Mouse (Mus musculus) heart, embryonic 12.5 days (tissue): ENCODE measurements around the gene Sel1l3. TPM values are rescaled to one million over a fixed set of nuclear protein-coding genes. Genes with fewer than 3 reads are reported as not detected.

Experiments used
- ATAC-seq: fragments of 200-750 bp; cut with Nextera tagmentation; 2 replicates; pipeline ENCODE4 v1.8.0; 2017; ENCODE audit warnings: moderate TSS enrichment, moderate library complexity; ENCODE audit not compliant: insufficient number of reproducible peaks, low FRiP score
- H3K27ac ChIP-seq: fragments of 300-500 bp; sonication (generic); 2 replicates; pipeline ENCODE4 v1.5.1; 2016; ENCODE audit warnings: mild to moderate bottlenecking, moderate library complexity; ENCODE audit not compliant: poor library complexity, severe bottlenecking
- H3K27me3 ChIP-seq: fragments of 300-500 bp; sonication (generic); replicated peaks from 2 replicates; pipeline ENCODE4 v1.6.1; 2016; ENCODE audit warnings: mild to moderate bottlenecking, moderate library complexity
- H3K36me3 ChIP-seq: fragments of 300-500 bp; sonication (generic); 2 replicates; pipeline ENCODE4 v1.6.1; 2016; ENCODE audit warnings: mild to moderate bottlenecking, moderate library complexity
- H3K4me1 ChIP-seq: fragments of 300-500 bp; sonication (generic); replicated peaks from 2 replicates; pipeline ENCODE4 v1.6.1; 2016; ENCODE audit warnings: mild to moderate bottlenecking
- H3K4me2 ChIP-seq: fragments of 300-500 bp; sonication (generic); 2 replicates; pipeline ENCODE4 v1.6.1; 2016; ENCODE audit warnings: mild to moderate bottlenecking, moderate library complexity
- H3K4me3 ChIP-seq: fragments of 300-500 bp; sonication (generic); 2 replicates; pipeline ENCODE4 v1.5.1; 2016; ENCODE audit warnings: mild to moderate bottlenecking
- H3K9ac ChIP-seq: fragments of 300-500 bp; sonication (generic); 2 replicates; pipeline ENCODE4 v1.6.1; 2016; ENCODE audit warnings: mild to moderate bottlenecking, moderate library complexity
- H3K9me3 ChIP-seq: fragments of 300-500 bp; sonication (generic); replicated peaks from 2 replicates; pipeline ENCODE4 v1.6.1; 2016; ENCODE audit warnings: mild to moderate bottlenecking, moderate library complexity
- whole genome bisulfite sequencing: fragments of 180-500 bp; shearing (Covaris S2); methylation state at CpG from one replicate; pipeline ENCODE4 v1.1.7; 2016; 5-methylcytosine and 5-hydroxymethylcytosine counted together
- polyA plus RNA-seq: library from polyadenylated mRNA; unstranded; fragments of >200 nt; fragmentation: Nextera tagmentation; extraction: Ambion mirVana; gene quantifications from 2 replicates; pipeline ENCODE4 v1.2.1, GENCODE M21; 2016

Gene Sel1l3
- polyA plus RNA-seq, 1 experiment from 2014 or later = 1.4 TPM

DNA sequence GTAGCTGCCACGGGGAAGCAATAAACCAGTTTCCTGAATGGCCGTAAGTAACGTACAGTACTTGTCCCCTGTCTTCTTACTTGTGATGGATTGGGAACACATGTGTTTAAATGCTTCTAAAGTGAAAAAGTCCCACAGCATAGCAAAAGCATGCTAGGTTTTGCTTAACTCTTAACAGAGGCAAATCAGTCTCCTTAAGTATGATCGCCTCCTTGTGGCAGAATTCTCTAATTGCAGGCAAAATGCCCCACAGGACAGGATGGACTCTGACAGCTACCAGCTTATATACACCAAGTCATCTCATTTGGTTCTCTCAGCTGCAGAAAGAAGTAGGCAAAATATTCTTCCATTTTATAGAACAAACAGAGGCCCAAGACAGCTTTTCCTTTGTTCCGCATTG is 100.8 kb downstream of the Sel1l3 start:
- no peak overlapping the region for H3K4me2 ChIP-seq
- H3K4me3 ChIP-seq = no peak overlapping the region
- H3K27me3 ChIP-seq = no peaks in the 10 kb centered on the region
- 89% methylated on average over 5 of the region's 5 CpGs for WGBS
- no peak for ATAC-seq
- no peak overlapping the region for H3K9ac ChIP-seq
- H3K36me3 ChIP-seq = no peaks in the 10 kb centered on the region
- H3K4me1 ChIP-seq = peaks cover 2% of the 10 kb centered on the region; the same call in 1 of the 2 replicates
- H3K27ac ChIP-seq = no peak overlapping the region
- H3K9me3 ChIP-seq = peaks cover 7% of the 10 kb centered on the region

GRCm38 (mm10) chr5:53111036-53111435 is 102.7 kb downstream of the Sel1l3 start:
- Histone ChIP-seq H3K27me3 (no peaks in the 10 kb centered on the region), H3K36me3 (no peaks in the 10 kb centered on the region), H3K27ac (no peak overlapping the region), H3K4me3 (no peak overlapping the region), H3K9me3 (peaks cover 7% of the 10 kb centered on the region), H3K9ac (no peak overlapping the region), H3K4me2 (no peak overlapping the region), H3K4me1 (peaks cover 2% of the 10 kb centered on the region; the same call in 1 of the 2 replicates)
- WGBS = 74% methylated on average over 5 of the region's 5 CpGs
- ATAC-seq = no peak

- ATAC-seq = no peak
- Histone ChIP-seq H3K4me2 (no peak overlapping the region), H3K4me1 (peaks cover 2% of the 10 kb centered on the region; the same call in 1 of the 2 replicates), H3K27ac (no peak overlapping the region), H3K4me3 (no peak overlapping the region), H3K9ac (no peak overlapping the region), H3K27me3 (no peaks in the 10 kb centered on the region), H3K36me3 (no peaks in the 10 kb centered on the region), H3K9me3 (peaks cover 7% of the 10 kb centered on the region)
- WGBS = 54% methylated on average over 4 of the region's 4 CpGs
Measured at GRCm38 (mm10) chr5:53110225-53110624, 103.5 kb downstream of the Sel1l3 start.

GRCm38 (mm10) chr5:53108668-53109067 is 105.1 kb downstream of the Sel1l3 start:
- Histone ChIP-seq H3K27me3 (no peaks in the 10 kb centered on the region), H3K9me3 (peaks cover 7% of the 10 kb centered on the region), H3K9ac (no peak overlapping the region), H3K36me3 (no peaks in the 10 kb centered on the region), H3K27ac (no peak overlapping the region), H3K4me1 (peaks cover 2% of the 10 kb centered on the region; the same call in 1 of the 2 replicates), H3K4me3 (no peak overlapping the region), H3K4me2 (no peak overlapping the region)
- ATAC-seq = no peak
- 73% methylated on average over 1 of the region's 1 CpGs for WGBS

DNA sequence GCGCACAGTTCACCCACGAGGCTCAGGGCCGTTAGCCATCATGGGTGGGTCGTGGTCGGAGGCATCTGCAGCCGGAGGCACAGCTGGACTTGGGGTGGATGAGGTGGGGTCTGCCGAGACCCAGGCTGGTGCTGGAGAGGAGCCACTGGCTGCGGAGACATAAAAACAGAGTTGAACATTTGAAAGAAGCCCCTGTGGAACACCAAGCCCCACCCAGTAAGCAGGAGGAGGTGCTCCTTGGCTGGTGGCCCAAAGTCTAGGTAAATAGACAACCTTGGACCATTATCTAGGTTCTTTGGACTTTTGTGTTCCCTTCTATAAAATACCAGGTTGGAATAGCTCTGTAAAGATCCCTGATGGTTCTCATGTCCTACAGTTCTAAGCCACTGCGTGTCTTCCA is 105.7 kb downstream of the Sel1l3 start:
- ATAC-seq = no peak
- Histone ChIP-seq H3K4me3 (no peak overlapping the region), H3K9me3 (peaks cover 4% of the 10 kb centered on the region), H3K27ac (no peak overlapping the region), H3K4me2 (no peak overlapping the region), H3K27me3 (no peaks in the 10 kb centered on the region), H3K36me3 (no peaks in the 10 kb centered on the region), H3K4me1 (peaks cover 2% of the 10 kb centered on the region; the same call in 1 of the 2 replicates), H3K9ac (no peak overlapping the region)
- WGBS = 78% methylated on average over 9 of the region's 9 CpGs

- H3K4me3 ChIP-seq = no peak overlapping the region
- H3K4me1 ChIP-seq = peaks cover 2% of the 10 kb centered on the region; the same call in 1 of the 2 replicates
- H3K27me3 ChIP-seq = no peaks in the 10 kb centered on the region
- no peaks in the 10 kb centered on the region for H3K9me3 ChIP-seq
- H3K4me2 ChIP-seq = no peak overlapping the region
- no peak overlapping the region for H3K9ac ChIP-seq
- no peak for ATAC-seq
- no peak overlapping the region for H3K27ac ChIP-seq
- WGBS = 38% methylated on average over 4 of the region's 4 CpGs
- H3K36me3 ChIP-seq = no peaks in the 10 kb centered on the region
Measured at GRCm38 (mm10) chr5:53106731-53107130, 107.0 kb downstream of the Sel1l3 start.

DNA sequence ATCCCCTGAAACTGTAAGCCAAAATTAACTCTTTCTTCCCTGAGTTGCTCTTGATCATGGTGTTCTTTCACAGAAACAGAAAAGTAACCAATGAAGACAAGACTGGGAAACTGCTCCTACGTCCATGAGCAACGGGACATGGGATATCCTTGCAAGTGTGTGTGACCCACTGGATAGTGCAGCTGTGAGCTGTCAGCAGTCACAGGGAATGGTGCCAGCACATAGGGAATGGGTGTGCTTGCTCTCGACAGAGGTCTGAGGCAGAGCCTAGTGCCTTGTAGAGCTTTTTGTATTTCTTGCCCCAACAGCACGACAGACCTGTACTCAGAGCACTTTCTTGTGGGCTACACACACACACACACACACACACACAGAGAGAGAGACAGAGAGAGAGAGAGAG is 107.6 kb downstream of the Sel1l3 start:
- no peak overlapping the region for H3K27ac ChIP-seq
- H3K4me3 ChIP-seq = no peak overlapping the region
- 62% methylated on average over 4 of the region's 4 CpGs for WGBS
- H3K36me3 ChIP-seq = no peaks in the 10 kb centered on the region
- no peaks in the 10 kb centered on the region for H3K9me3 ChIP-seq
- no peak for ATAC-seq
- H3K9ac ChIP-seq = no peak overlapping the region
- H3K4me2 ChIP-seq = no peak overlapping the region
- H3K4me1 ChIP-seq = no peaks in the 10 kb centered on the region; the same call in 1 of the 2 replicates
- H3K27me3 ChIP-seq = no peaks in the 10 kb centered on the region

DNA sequence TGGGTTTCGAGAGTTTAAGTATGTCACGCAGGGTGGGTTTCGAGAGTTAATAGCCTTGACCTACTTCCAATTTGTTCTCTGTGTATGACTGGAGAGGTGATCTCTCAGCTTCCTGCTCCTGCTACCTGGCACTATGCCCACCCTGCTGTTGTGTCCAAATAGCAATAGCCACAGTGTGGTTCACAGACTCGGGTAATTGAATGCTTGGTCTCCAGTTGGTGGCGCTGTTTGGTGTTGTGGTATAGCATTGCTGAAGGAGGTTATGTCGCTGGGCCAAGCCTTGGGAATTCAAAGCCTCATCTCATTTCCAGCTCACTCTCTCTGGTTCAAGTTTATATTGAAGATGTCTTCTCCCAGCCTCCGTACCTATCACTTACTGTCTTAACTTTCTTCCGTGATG is 108.0 kb downstream of the Sel1l3 start:
- ATAC-seq = no peak
- Histone ChIP-seq H3K27me3 (no peaks in the 10 kb centered on the region), H3K4me3 (no peak overlapping the region), H3K9ac (no peak overlapping the region), H3K9me3 (no peaks in the 10 kb centered on the region), H3K4me1 (no peaks in the 10 kb centered on the region; the same call in 1 of the 2 replicates), H3K4me2 (no peak overlapping the region), H3K36me3 (no peaks in the 10 kb centered on the region), H3K27ac (no peak overlapping the region)
- 73% methylated on average over 8 of the region's 8 CpGs for WGBS

- ATAC-seq = no peak
- H3K27me3 ChIP-seq = no peaks in the 10 kb centered on the region
- no peak overlapping the region for H3K4me3 ChIP-seq
- WGBS = 75% methylated on average over 13 of the region's 13 CpGs
- H3K9ac ChIP-seq = no peak overlapping the region
- no peaks in the 10 kb centered on the region for H3K9me3 ChIP-seq
- H3K27ac ChIP-seq = no peak overlapping the region
- H3K4me1 ChIP-seq = no peaks in the 10 kb centered on the region
- no peak overlapping the region for H3K4me2 ChIP-seq
- H3K36me3 ChIP-seq = no peaks in the 10 kb centered on the region
Measured at GRCm38 (mm10) chr5:53104177-53104855, 109.4 kb downstream of the Sel1l3 start.

DNA sequence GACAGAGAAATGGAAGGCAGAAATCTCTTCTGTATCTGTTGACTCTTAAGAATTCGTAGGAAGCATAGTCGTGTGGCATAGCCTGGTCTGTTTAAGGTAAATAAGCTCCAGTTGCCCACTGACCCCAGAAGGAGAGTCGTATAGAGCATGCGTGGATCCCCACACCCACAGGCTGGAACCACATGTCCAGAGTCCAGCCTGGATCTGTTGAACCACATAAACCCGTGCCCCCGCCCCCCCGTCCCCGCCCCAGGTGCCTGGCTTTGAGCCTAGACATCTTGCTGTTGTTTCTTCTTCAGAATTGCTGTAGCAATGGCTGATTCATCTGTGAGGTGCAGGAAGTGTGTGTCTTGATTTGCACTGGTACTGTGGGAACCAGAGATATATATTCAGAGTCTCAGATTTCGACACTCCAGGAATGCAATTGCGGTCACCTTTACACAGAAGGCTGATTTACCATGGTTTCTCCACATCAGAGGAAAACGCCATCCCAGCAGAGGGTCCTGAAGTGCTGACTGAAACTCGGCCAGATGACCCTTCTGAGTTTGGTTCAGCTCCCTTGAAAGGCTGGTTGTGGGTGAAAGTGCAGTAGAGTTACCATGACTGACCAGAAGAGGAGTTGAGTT is 111.8 kb downstream of the Sel1l3 start:
- no peaks in the 10 kb centered on the region for H3K36me3 ChIP-seq
- H3K27ac ChIP-seq = no peak overlapping the region
- no peak overlapping the region for H3K9ac ChIP-seq
- H3K4me3 ChIP-seq = no peak overlapping the region
- H3K9me3 ChIP-seq = no peaks in the 10 kb centered on the region
- H3K4me2 ChIP-seq = no peak overlapping the region
- no peaks in the 10 kb centered on the region for H3K4me1 ChIP-seq
- WGBS = 74% methylated on average over 12 of the region's 12 CpGs
- no peak for ATAC-seq
- H3K27me3 ChIP-seq = no peaks in the 10 kb centered on the region

DNA sequence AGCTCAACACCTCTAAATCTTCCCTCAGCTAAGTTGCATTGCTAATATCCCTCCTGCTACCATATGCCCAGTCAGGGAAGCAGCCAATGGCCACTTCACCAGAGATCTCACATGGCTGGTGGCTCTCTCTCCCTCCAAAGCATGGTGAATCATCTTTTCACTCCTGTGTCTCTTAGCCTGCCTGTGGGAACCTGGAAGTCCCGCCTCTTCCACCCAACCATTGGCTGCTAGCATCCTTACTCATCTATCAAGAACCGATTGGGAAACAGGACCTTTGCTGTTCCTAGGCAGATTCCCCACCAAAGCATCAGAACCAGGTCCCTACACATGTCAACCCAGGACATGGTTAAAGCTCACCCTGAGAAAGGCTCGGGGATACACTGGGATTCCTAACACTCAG is 122.4 kb downstream of the Sel1l3 start:
- H3K4me3 ChIP-seq = no peak overlapping the region
- 64% methylated on average over 3 of the region's 3 CpGs for WGBS

More for the DNA sequence above, 122.4 kb downstream of the Sel1l3 start:
- H3K4me1 ChIP-seq = no peaks in the 10 kb centered on the region
- no peaks in the 10 kb centered on the region for H3K9me3 ChIP-seq
- no peaks in the 10 kb centered on the region for H3K27me3 ChIP-seq
- H3K9ac ChIP-seq = no peak overlapping the region
- H3K36me3 ChIP-seq = no peaks in the 10 kb centered on the region
- H3K27ac ChIP-seq = no peak overlapping the region
- no peak for ATAC-seq
- H3K4me2 ChIP-seq = no peak overlapping the region
